Mouse (Mus musculus) cerebellum, adult 2 months (tissue): ENCODE data around the gene Egln3.

Experiments used
- CTCF ChIP-seq: fragments of 200-500 bp; IDR thresholded peaks from 2 replicates; pipeline ENCODE4 v1.5.1; 2011; ENCODE audit warnings: low read depth, mild to moderate bottlenecking, control low read depth, low read length, moderate library complexity, borderline replicate concordance; ENCODE audit not compliant: insufficient read depth
- POLR2A ChIP-seq: fragments of 200-500 bp; IDR thresholded peaks from 2 replicates; pipeline ENCODE4 v1.6.1; 2011; ENCODE audit warnings: low read length, control low read depth, borderline replicate concordance; ENCODE audit not compliant: insufficient read depth

- TF ChIP-seq CTCF, result no peak
- TF ChIP-seq POLR2A, result no peak
Measured at GRCm38 (mm10) chr12:54146943-54147556, 56.6 kb downstream of the Egln3 start.
